Mouse (Mus musculus) liver, adult 2 months (tissue): ENCODE data around the gene Usp8.

ENCODE experiments used
- CTCF ChIP-seq: fragments of 200-500 bp; IDR thresholded peaks from 2 replicates; pipeline ENCODE4 v1.5.1; 2011; ENCODE audit warnings: low read depth, low read length, control low read depth
- POLR2A ChIP-seq: fragments of 200-500 bp; IDR thresholded peaks from 2 replicates; pipeline ENCODE4 v1.6.1; 2011; ENCODE audit warnings: low read length, control low read depth; ENCODE audit not compliant: insufficient read depth; ENCODE audit errors: extremely low read depth

- TF ChIP-seq CTCF = no peak
- no peak for TF ChIP-seq POLR2A
Measured at GRCm38 (mm10) chr2:126676122-126676515, 31.0 kb upstream of the Usp8 start, which contains the start of gene Gabpb1.
